Mouse (Mus musculus) limb, embryonic 14.5 days (tissue): ENCODE results near the gene Rras. TPM values are rescaled to one million over a fixed set of nuclear protein-coding genes. Genes with fewer than 3 reads are reported as not detected.

Experiments used
- ATAC-seq: fragments of 200-750 bp; cut with Nextera tagmentation; 2 replicates; pipeline ENCODE4 v1.8.0; 2017; ENCODE audit warnings: low read depth, moderate number of reproducible peaks, moderate TSS enrichment; ENCODE audit not compliant: low FRiP score
- DNase-seq: peaks from one replicate; pipeline ENCODE4 v3.0.0-alpha.2; 2015; ENCODE audit warnings: low spot score
- H3K27ac ChIP-seq: fragments of 300-500 bp; sonication (generic); replicated peaks from 2 replicates; pipeline ENCODE4 v1.5.1; 2014; ENCODE audit warnings: low read depth, mild to moderate bottlenecking, low read length, moderate library complexity, mixed read lengths
- H3K27me3 ChIP-seq: fragments of 300-500 bp; sonication (generic); 2 replicates; pipeline ENCODE4 v1.6.1; 2014; ENCODE audit warnings: low read length, mixed read lengths; ENCODE audit not compliant: control insufficient read depth, insufficient read depth
- H3K36me3 ChIP-seq: fragments of 300-500 bp; sonication (generic); 2 replicates; pipeline ENCODE4 v1.6.1; 2014; ENCODE audit warnings: mild to moderate bottlenecking, low read length, moderate library complexity, mixed read lengths; ENCODE audit not compliant: control insufficient read depth, insufficient read depth
- H3K4me1 ChIP-seq: fragments of 300-500 bp; sonication (generic); 2 replicates; pipeline ENCODE4 v1.6.1; 2014; ENCODE audit warnings: antibody characterized with exemption, low read length, mixed read lengths; ENCODE audit not compliant: control insufficient read depth, insufficient read depth
- H3K4me2 ChIP-seq: fragments of 300-500 bp; sonication (generic); replicated peaks from 2 replicates; pipeline ENCODE4 v1.6.1; 2014; ENCODE audit warnings: low read depth, mild to moderate bottlenecking, low read length, moderate library complexity; ENCODE audit not compliant: severe bottlenecking
- H3K4me3 ChIP-seq: fragments of 300-500 bp; sonication (generic); replicated peaks from 2 replicates; pipeline ENCODE4 v1.5.1; 2014; ENCODE audit warnings: low read length
- H3K9ac ChIP-seq: fragments of 300-500 bp; sonication (generic); 2 replicates; pipeline ENCODE4 v1.6.1; 2014; ENCODE audit warnings: mild to moderate bottlenecking, low read depth, low read length, moderate library complexity; ENCODE audit not compliant: severe bottlenecking
- H3K9me3 ChIP-seq: fragments of 300-500 bp; sonication (generic); 2 replicates; pipeline ENCODE4 v1.6.1; 2016; ENCODE audit warnings: low read length; ENCODE audit not compliant: control insufficient read depth
- POLR2A ChIP-seq: fragments of 200-500 bp; IDR thresholded peaks from 2 replicates; pipeline ENCODE4 v1.8.0; 2012; ENCODE audit warnings: inconsistent platforms, mild to moderate bottlenecking, moderate library complexity, borderline replicate concordance; ENCODE audit not compliant: insufficient read depth, insufficient read length; ENCODE audit errors: extremely low read depth
- WGBS: fragments of 180-500 bp; shearing (Covaris S2); extraction: QIAGEN DNeasy Blood & Tissue Kit; methylation state at CpG from one replicate; pipeline ENCODE4 v1.1.7; 2014; 5-methylcytosine and 5-hydroxymethylcytosine counted together
- polyA plus RNA-seq, 2 experiments: library from polyadenylated mRNA; depleted of rRNA in 1 of 2; stranded (reverse) in 1 of 2; unstranded in 1 of 2; fragments of >200 nt; fragmentation: Nextera tagmentation in 1 of 2; extraction: Ambion mirVana in 1 of 2; gene quantifications; 2 replicates each; pipeline versions ENCODE4 v1.2.1 to v1.2.3; 2012 to 2014

Gene Rras
- polyA plus RNA-seq, 2 experiments = 42.8 to 53.8 TPM

DNA sequence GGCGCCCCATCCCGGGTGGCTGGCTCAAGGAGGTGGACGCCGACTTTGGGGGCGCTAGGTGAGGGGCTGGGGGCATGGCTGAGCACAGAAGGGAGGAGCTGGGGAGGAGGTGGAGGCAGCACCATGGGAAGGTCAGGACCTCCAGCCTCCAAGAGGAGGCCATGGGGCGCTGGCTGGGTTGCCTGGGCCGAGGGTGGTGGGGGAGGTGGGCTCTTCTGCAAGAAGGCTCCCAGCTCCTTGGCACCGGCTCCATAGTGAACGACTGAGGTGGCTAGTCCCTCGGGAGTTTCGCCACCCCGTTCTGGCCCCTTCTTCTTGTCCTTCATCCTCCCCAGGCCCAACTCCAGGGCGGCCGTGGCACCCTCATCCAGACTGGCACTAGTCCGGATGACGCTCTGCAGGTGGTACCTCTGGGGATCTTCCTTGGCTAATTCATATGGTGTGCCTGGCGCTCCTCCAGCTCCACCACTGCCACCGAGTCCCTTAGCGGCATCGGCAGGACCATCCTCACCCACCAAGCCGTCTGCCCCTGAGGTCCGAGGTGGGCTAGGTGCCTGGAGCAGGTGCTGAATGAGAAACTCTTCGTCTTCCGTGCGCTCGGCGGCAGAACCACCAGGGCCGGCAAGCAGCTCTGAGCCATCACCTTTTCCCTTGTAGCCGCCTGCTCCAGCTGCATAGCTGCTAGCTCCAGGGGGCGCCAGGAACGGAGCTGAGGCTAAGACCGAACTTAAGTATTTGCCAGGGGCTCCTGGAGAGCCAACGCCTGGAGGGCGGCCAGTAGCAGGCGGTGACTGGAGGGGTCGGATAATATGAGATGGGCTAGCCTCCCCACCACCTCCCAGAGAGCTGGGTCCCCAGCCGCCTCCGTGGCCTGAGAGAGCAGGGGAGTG is 30.5 kb downstream of the Rras start:
- Histone ChIP-seq H3K27me3 (no peaks in the 10 kb centered on the region), H3K27ac (no peak overlapping the region), H3K9ac (no peak overlapping the region), H3K4me1 (peaks cover 7% of the 10 kb centered on the region; the same call in 1 of the 2 replicates), H3K36me3 (peaks cover 76% of the 10 kb centered on the region), H3K9me3 (no peaks in the 10 kb centered on the region), H3K4me3 (no peak overlapping the region), H3K4me2 (no peak overlapping the region)
- ATAC-seq (no peak), DNase-seq (no peak)
- TF ChIP-seq POLR2A = no peak
- 90% methylated on average over 35 of the region's 38 CpGs for WGBS

GRCm38 (mm10) chr7:45048923-45049657 is 31.3 kb downstream of the Rras start:
- Histone ChIP-seq H3K9ac (no peak overlapping the region), H3K9me3 (no peaks in the 10 kb centered on the region), H3K4me2 (no peak overlapping the region), H3K4me1 (peaks cover 7% of the 10 kb centered on the region; the same call in 1 of the 2 replicates), H3K27me3 (no peaks in the 10 kb centered on the region), H3K27ac (no peak overlapping the region), H3K4me3 (no peak overlapping the region), H3K36me3 (peaks cover 67% of the 10 kb centered on the region)
- 92% methylated on average over 17 of the region's 23 CpGs for WGBS
- no peak for TF ChIP-seq POLR2A
- DNase-seq (no peak), ATAC-seq (no peak)

DNA sequence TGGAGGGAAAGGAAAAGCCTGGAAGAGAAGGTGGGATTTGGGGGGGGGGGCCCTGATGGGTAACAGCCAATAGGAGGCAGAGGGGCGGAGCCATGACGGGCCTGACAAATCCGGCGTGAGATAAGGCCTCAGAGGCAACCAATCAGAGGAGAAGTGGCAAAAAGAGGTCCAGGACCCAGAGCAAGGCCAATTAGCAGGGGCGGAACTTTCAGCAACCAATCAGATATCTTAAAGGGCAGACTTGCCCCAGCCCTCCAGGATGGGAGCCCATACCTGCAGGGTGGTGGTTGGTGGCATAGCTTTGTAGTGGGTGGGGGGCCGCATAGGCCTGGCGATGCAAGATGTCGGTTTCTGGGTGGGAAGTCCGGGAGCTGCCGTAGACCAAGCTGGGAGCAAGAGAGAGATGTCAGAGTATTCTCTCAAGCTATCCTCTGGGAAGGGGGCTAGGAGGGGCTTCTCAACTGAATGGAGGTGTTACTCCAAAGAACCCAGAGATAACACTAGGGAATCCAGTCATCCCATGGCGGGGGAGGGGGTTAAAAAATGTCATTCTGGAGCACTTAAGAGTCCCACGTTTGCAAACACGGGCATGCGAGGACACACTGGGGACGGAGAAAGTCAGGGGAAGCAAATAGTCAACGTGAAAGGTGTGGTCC is 33.3 kb downstream of the Rras start:
- peak overlapping the region; percentile 98 for H3K27ac ChIP-seq

GRCm38 (mm10) chr7:45051601-45051974 is 33.8 kb downstream of the Rras start:
- DNase-seq = no peak

More for the DNA sequence above, 33.3 kb downstream of the Rras start:
- DNase-seq = peak; percentile 94
- Histone ChIP-seq H3K9me3 (no peaks in the 10 kb centered on the region), H3K4me3 (peak overlapping the region; percentile 92), H3K4me2 (peak overlapping the region; percentile 96), H3K27me3 (no peaks in the 10 kb centered on the region), H3K4me1 (peaks cover 7% of the 10 kb centered on the region; the same call in 1 of the 2 replicates), H3K36me3 (peaks cover 47% of the 10 kb centered on the region), H3K9ac (peak overlapping the region; percentile 90; the same call in 1 of the 2 replicates)
- WGBS = 2% methylated on average over 16 of the region's 16 CpGs
- peak; percentile 48 for ATAC-seq
- no peak for TF ChIP-seq POLR2A

More at GRCm38 (mm10) chr7:45051601-45051974, 33.8 kb downstream of the Rras start:
- WGBS = under 1% methylated on average over 13 of the region's 13 CpGs
- peaks cover 42% of the 10 kb centered on the region for H3K36me3 ChIP-seq
- no peaks in the 10 kb centered on the region for H3K9me3 ChIP-seq
- ATAC-seq = no peak
- H3K27me3 ChIP-seq = no peaks in the 10 kb centered on the region
- peak overlapping the region; percentile 90 for H3K9ac ChIP-seq
- no peak for TF ChIP-seq POLR2A
- H3K4me2 ChIP-seq = peak overlapping the region; percentile 96
- peak overlapping the region; percentile 92 for H3K4me3 ChIP-seq
- peaks cover 7% of the 10 kb centered on the region; the same call in 1 of the 2 replicates for H3K4me1 ChIP-seq
- H3K27ac ChIP-seq = peak overlapping the region; percentile 98
